Mouse (Mus musculus): ENCODE results near the gene Ntrk3.

GRCm38 (mm10) chr7:78519689-78520088 is 218.1 kb downstream of the Ntrk3 start:
- no peak for TF ChIP-seq POLR2A (IDR thresholded peaks at IDR 0.05; ENCODE audit: control insufficient read depth, low read depth, low read length)
- no peak for TF ChIP-seq CTCF (IDR thresholded peaks at IDR 0.05; ENCODE audit: control insufficient read depth, insufficient read depth, insufficient replicate concordance, low read depth, low read length)

Measured in testis, adult 2 months (tissue).